Mouse (Mus musculus): Measurements from ENCODE around the gene Trim2.

- TF ChIP-seq POLR2A (IDR thresholded peaks at IDR 0.05; ENCODE audit: control insufficient read depth, low read depth, low read length) (no peak), CTCF (IDR thresholded peaks at IDR 0.05; ENCODE audit: control insufficient read depth, insufficient read depth, insufficient replicate concordance, low read depth, low read length) (no peak)
These were observed 101.0 kb downstream of the Trim2 start for GRCm38 (mm10) chr3:84205650-84206049.

Data from testis, adult 2 months (tissue).